Mouse (Mus musculus): ENCODE measurements at regions not wholly inside any gene's neighbourhood (a gene's known extent, or its start where the extent isn't known, plus 50 kb on each side); places are given as distances from the start of the nearest gene placed in this dataset.

DNA sequence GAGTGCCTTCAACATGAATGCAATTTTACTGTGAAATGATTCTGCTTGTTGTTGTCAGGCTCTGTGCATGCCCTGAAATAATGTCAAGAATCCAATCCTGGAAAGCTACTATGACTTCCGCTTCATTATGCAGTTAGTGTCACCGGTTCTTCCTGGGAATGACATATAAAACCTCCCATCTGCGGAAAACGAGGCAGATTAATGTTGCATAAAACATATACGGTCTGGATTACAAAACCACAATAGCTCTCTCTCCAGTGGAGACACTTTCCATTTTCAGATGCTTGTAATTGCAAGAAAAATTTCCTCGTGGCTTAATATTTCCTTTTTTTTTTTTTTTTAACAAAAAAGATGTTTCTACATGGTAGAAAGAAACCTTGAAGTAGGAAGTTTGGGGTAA lies 198.2 kb upstream of the Chl1 start:
- no peaks in the 10 kb centered on the region for H3K4me1 ChIP-seq (ENCODE audit: control insufficient read depth in 1 of 2, insufficient read depth in 2 of 2, low read length in 2 of 2)
- H3K9me3 ChIP-seq (replicated peaks; ENCODE audit: insufficient read depth, low read length), result no peaks in the 10 kb centered on the region

DNA sequence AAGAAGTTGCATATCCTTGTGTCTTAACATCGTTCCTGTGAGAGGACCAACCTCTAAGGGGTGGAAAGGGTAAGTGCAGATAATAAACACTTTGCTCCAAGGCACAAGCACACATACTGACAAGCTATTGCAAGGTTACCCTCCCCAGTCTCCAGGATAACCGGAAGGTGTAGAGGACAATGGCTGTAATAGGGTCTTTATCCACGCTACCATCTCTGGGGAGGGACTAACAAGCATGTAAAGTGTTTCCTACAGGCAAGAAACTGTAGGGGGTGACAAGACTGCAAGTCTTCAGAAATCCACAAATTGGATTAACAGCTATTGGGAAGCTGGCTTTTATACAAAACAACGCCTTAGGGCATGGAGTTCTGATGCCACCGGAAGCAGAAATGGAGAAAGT lies 197.5 kb upstream of the Chl1 start:
- Histone ChIP-seq H3K27me3 (ENCODE audit: control insufficient read depth in 1 of 2, insufficient read depth in 2 of 2, low read length in 2 of 2) (no peaks in the 10 kb centered on the region), H3K36me3 (ENCODE audit: control insufficient read depth in 1 of 2, insufficient read depth in 2 of 2, low read length in 2 of 2) (no peaks in the 10 kb centered on the region), H3K4me3 (ENCODE audit: control insufficient read depth in 1 of 2, insufficient read depth in 1 of 2, low read depth in 2 of 2, low read length in 2 of 2) (no peak overlapping the region), H3K79me2 (ENCODE audit: control insufficient read depth, insufficient read depth, low read length, poor library complexity) (no peaks in the 10 kb centered on the region), H3K4me1 (ENCODE audit: control insufficient read depth in 1 of 2, insufficient read depth in 2 of 2, low read length in 2 of 2) (no peaks in the 10 kb centered on the region), H3K27ac (ENCODE audit: control insufficient read depth, low read depth, low read length) (no peak overlapping the region), H3K9me3 (replicated peaks; ENCODE audit: insufficient read depth, low read length) (no peaks in the 10 kb centered on the region), H3K9ac (ENCODE audit: control insufficient read depth, low read depth, low read length, poor library complexity, severe bottlenecking) (no peak overlapping the region)
- DNase-seq (ENCODE audit: low read depth, low spot score), result no peak
- TF ChIP-seq E2F4 (IDR thresholded peaks at IDR 0.05; ENCODE audit: borderline replicate concordance, low read depth, low read length), result no peak
- no peak for TF ChIP-seq MYC (IDR thresholded peaks at IDR 0.05; ENCODE audit: low read depth, low read length)
- TF ChIP-seq GATA1 (IDR thresholded peaks at IDR 0.05; ENCODE audit: low read depth, low read length), result no peak
- TF ChIP-seq UBTF (IDR thresholded peaks at IDR 0.05; ENCODE audit: borderline replicate concordance, insufficient read depth, low read depth, low read length), result no peak
- TF ChIP-seq POLR2A (IDR thresholded peaks at IDR 0.05; ENCODE audit: control insufficient read depth in 1 of 2, insufficient read depth in 1 of 2, low read depth in 1 of 2, low read length in 2 of 2, poor library complexity in 1 of 2), result no peak
- TF ChIP-seq MEF2A (IDR thresholded peaks at IDR 0.05; ENCODE audit: extremely low read depth, insufficient replicate concordance, low read depth, low read length, poor library complexity, severe bottlenecking), result no peak
- no peak for TF ChIP-seq ELF1 (IDR thresholded peaks at IDR 0.05; ENCODE audit: low read depth, low read length)
- TF ChIP-seq BHLHE40 (IDR thresholded peaks at IDR 0.05; ENCODE audit: borderline replicate concordance, low read depth, low read length), result no peak
- TF ChIP-seq HCFC1 (IDR thresholded peaks at IDR 0.05; ENCODE audit: low read depth, low read length), result no peak

More for the DNA sequence above, 198.2 kb upstream of the Chl1 start:
- no peaks in the 10 kb centered on the region for H3K27me3 ChIP-seq (ENCODE audit: control insufficient read depth in 1 of 2, insufficient read depth in 2 of 2, low read length in 2 of 2)
- no peaks in the 10 kb centered on the region for H3K79me2 ChIP-seq (ENCODE audit: control insufficient read depth, insufficient read depth, low read length, poor library complexity)
- no peak overlapping the region for H3K27ac ChIP-seq (ENCODE audit: control insufficient read depth, low read depth, low read length)
- H3K4me3 ChIP-seq (ENCODE audit: control insufficient read depth in 1 of 2, insufficient read depth in 1 of 2, low read depth in 2 of 2, low read length in 2 of 2), result no peak overlapping the region
- no peaks in the 10 kb centered on the region for H3K36me3 ChIP-seq (ENCODE audit: control insufficient read depth in 1 of 2, insufficient read depth in 2 of 2, low read length in 2 of 2)
- H3K9ac ChIP-seq (ENCODE audit: control insufficient read depth, low read depth, low read length, poor library complexity, severe bottlenecking), result no peak overlapping the region
- no peak for DNase-seq (ENCODE audit: low read depth, low spot score)
- TF ChIP-seq KAT2A (conservative IDR thresholded peaks at IDR 0.05; ENCODE audit: low read depth, low read length) (no peak), ELF1 (IDR thresholded peaks at IDR 0.05; ENCODE audit: low read depth, low read length) (no peak), UBTF (IDR thresholded peaks at IDR 0.05; ENCODE audit: borderline replicate concordance, insufficient read depth, low read depth, low read length) (no peak), NRF1 (IDR thresholded peaks at IDR 0.05; ENCODE audit: insufficient read depth, low read depth, low read length, poor library complexity, severe bottlenecking) (no peak), USF1 (IDR thresholded peaks at IDR 0.05; ENCODE audit: low read depth, low read length) (no peak), EP300 (IDR thresholded peaks at IDR 0.05; ENCODE audit: low read depth in 1 of 2, low read length in 2 of 2) (no peak), ZMIZ1 (IDR thresholded peaks at IDR 0.05; ENCODE audit: low read depth, low read length) (no peak), JUND (IDR thresholded peaks at IDR 0.05; ENCODE audit: low read depth, low read length) (no peak), MAFK (IDR thresholded peaks at IDR 0.05; ENCODE audit: borderline replicate concordance, low read depth, low read length) (no peak)

Measured in MEL (cell line).